8 mouse cellular contexts compared by ENCODE assay signal in the genomic region with DNA sequence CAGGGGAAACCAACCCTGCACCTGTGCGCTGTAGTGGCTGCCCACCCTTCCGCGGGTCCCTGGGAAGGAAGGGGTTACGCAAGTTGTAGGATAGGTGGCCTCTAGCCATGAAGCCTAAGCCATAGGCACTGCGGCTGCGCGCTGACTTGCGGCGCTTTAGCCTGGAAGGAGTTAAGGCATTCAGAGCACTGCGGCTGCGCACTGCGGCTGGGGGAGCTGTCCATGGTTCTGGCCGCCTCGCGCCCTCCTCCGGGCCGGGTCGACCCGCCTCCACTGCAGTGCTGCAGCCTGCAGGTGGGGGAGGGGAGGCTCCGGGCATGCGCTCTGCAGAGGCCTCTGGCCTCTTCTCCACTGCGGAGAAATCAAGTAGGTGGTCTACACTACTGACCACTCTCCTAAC. TPM values are rescaled to one million over a fixed set of nuclear protein-coding genes. Genes with fewer than 3 reads are reported as not detected.
A peak's percentile ranks its signal among the peaks of the same experiment; 100 is the strongest.
DNase-seq lines count a peak whose midpoint lies in the region; ATAC-seq and TF ChIP-seq lines count a peak whose summit lies in the region.

No protein-coding gene starts in this region.

- TF ChIP-seq CTCF in midbrain, postnatal 0 days (IDR thresholded peaks at IDR 0.05) = peak; percentile 49

- H3K9me3 ChIP-seq in embryonic facial prominence, embryonic 14.5 days (ENCODE audit: control insufficient read depth, low read length) = no peaks in the 10 kb centered on the region
- H3K9me3 ChIP-seq in heart, embryonic 10.5 days = no peaks in the 10 kb centered on the region
- H3K9me3 ChIP-seq in kidney, embryonic 15.5 days (replicated peaks) = no peaks in the 10 kb centered on the region
- H3K9me3 ChIP-seq in limb, embryonic 14.5 days (ENCODE audit: control insufficient read depth, low read length) = no peaks in the 10 kb centered on the region
- H3K9me3 ChIP-seq in midbrain, postnatal 0 days (ENCODE audit: low read length) = no peaks in the 10 kb centered on the region

- no peak for TF ChIP-seq POLR2A in limb, embryonic 14.5 days (IDR thresholded peaks at IDR 0.05; ENCODE audit: borderline replicate concordance, extremely low read depth, insufficient read depth, insufficient read length)

- H3K27ac ChIP-seq in embryonic facial prominence, embryonic 14.5 days (replicated peaks; ENCODE audit: low read depth, low read length) = no peak overlapping the region
- no peak overlapping the region for H3K27ac ChIP-seq in heart, embryonic 10.5 days
- H3K27ac ChIP-seq in kidney, embryonic 15.5 days = no peak overlapping the region
- no peak overlapping the region for H3K27ac ChIP-seq in limb, embryonic 14.5 days (replicated peaks; ENCODE audit: low read depth, low read length)
- peak overlapping the region; percentile 78 for H3K27ac ChIP-seq in midbrain, postnatal 0 days (ENCODE audit: low read depth, low read length)

- peak overlapping the region; percentile 34 for H3K4me2 ChIP-seq in embryonic facial prominence, embryonic 14.5 days (ENCODE audit: low read depth, low read length)
- H3K4me2 ChIP-seq in kidney, embryonic 15.5 days = peak overlapping the region; percentile 30
- peak overlapping the region; percentile 10; the same call in 1 of the 2 replicates for H3K4me2 ChIP-seq in limb, embryonic 14.5 days (replicated peaks; ENCODE audit: low read depth, low read length, severe bottlenecking)
- peak overlapping the region; percentile 91 for H3K4me2 ChIP-seq in midbrain, postnatal 0 days (ENCODE audit: low read depth, low read length, poor library complexity, severe bottlenecking)

- peak; percentile 20 for ATAC-seq in embryonic facial prominence, embryonic 14.5 days (ENCODE audit: low read depth)
- peak; percentile 13 for ATAC-seq in kidney, embryonic 15.5 days (replicated peaks; ENCODE audit: low FRiP score)
- ATAC-seq in limb, embryonic 14.5 days (ENCODE audit: low FRiP score, low read depth) = 0 out of 2 replicates have a peak, but pooled peaks have one; percentile 17
- peak; percentile 65 for ATAC-seq in midbrain, postnatal 0 days (ENCODE audit: low FRiP score)
- ATAC-seq in monocyte, adult 5-6 weeks (replicated peaks; ENCODE audit: insufficient number of reproducible peaks, low FRiP score, low TSS enrichment, poor library complexity, severe bottlenecking) = no peak

- 0 out of 2 replicates have a peak overlapping the region, but pooled peaks have one; percentile 10 for H3K4me3 ChIP-seq in embryonic facial prominence, embryonic 14.5 days (ENCODE audit: low read depth, low read length)
- H3K4me3 ChIP-seq in heart, embryonic 10.5 days = peak overlapping the region; percentile 33; the same call in 1 of the 2 replicates
- no peak overlapping the region for H3K4me3 ChIP-seq in kidney, embryonic 15.5 days (replicated peaks)
- 0 out of 2 replicates have a peak overlapping the region, but pooled peaks have one; percentile 2 for H3K4me3 ChIP-seq in limb, embryonic 14.5 days (replicated peaks; ENCODE audit: low read length)
- peak overlapping the region; percentile 70 for H3K4me3 ChIP-seq in midbrain, postnatal 0 days (ENCODE audit: low read depth, low read length)

- H3K4me1 ChIP-seq in embryonic facial prominence, embryonic 14.5 days (ENCODE audit: control insufficient read depth, insufficient read depth, low read length) = peaks cover 21% of the 10 kb centered on the region
- H3K4me1 ChIP-seq in heart, embryonic 10.5 days = peaks cover 33% of the 10 kb centered on the region
- H3K4me1 ChIP-seq in kidney, embryonic 15.5 days = peaks cover 40% of the 10 kb centered on the region
- peaks cover 8% of the 10 kb centered on the region; the same call in 1 of the 2 replicates for H3K4me1 ChIP-seq in limb, embryonic 14.5 days (ENCODE audit: control insufficient read depth, insufficient read depth, low read length)
- H3K4me1 ChIP-seq in midbrain, postnatal 0 days (ENCODE audit: insufficient read depth, low read length) = peaks cover 18% of the 10 kb centered on the region

- H3K27me3 ChIP-seq in embryonic facial prominence, embryonic 14.5 days (replicated peaks; ENCODE audit: control insufficient read depth, insufficient read depth, low read length) = peaks cover 41% of the 10 kb centered on the region
- H3K27me3 ChIP-seq in heart, embryonic 10.5 days (ENCODE audit: insufficient read depth, poor library complexity, severe bottlenecking) = peaks cover 65% of the 10 kb centered on the region
- H3K27me3 ChIP-seq in kidney, embryonic 15.5 days = peaks cover 54% of the 10 kb centered on the region
- peaks cover 47% of the 10 kb centered on the region for H3K27me3 ChIP-seq in limb, embryonic 14.5 days (ENCODE audit: control insufficient read depth, insufficient read depth, low read length)
- H3K27me3 ChIP-seq in midbrain, postnatal 0 days (ENCODE audit: insufficient read depth, low read length) = no peaks in the 10 kb centered on the region

- 0% methylated on average over 15 of the region's 22 CpGs for WGBS in embryonic facial prominence, embryonic 14.5 days
- under 1% methylated on average over 22 of the region's 22 CpGs for WGBS in heart, embryonic 10.5 days
- WGBS in kidney, embryonic 15.5 days = 2% methylated on average over 16 of the region's 22 CpGs
- WGBS in limb, embryonic 14.5 days = 3% methylated on average over 22 of the region's 22 CpGs
- WGBS in midbrain, postnatal 0 days = 0% methylated on average over 22 of the region's 22 CpGs

- H3K36me3 ChIP-seq in embryonic facial prominence, embryonic 14.5 days (ENCODE audit: control insufficient read depth, insufficient read depth, low read length) = no peaks in the 10 kb centered on the region
- no peaks in the 10 kb centered on the region for H3K36me3 ChIP-seq in heart, embryonic 10.5 days
- H3K36me3 ChIP-seq in kidney, embryonic 15.5 days = no peaks in the 10 kb centered on the region
- H3K36me3 ChIP-seq in limb, embryonic 14.5 days (ENCODE audit: control insufficient read depth, insufficient read depth, low read length) = no peaks in the 10 kb centered on the region
- H3K36me3 ChIP-seq in midbrain, postnatal 0 days (ENCODE audit: insufficient read depth, low read length) = peaks cover 10% of the 10 kb centered on the region

- H3K9ac ChIP-seq in embryonic facial prominence, embryonic 14.5 days (ENCODE audit: low read depth, low read length) = no peak overlapping the region
- no peak overlapping the region for H3K9ac ChIP-seq in kidney, embryonic 15.5 days
- H3K9ac ChIP-seq in limb, embryonic 14.5 days (ENCODE audit: low read depth, low read length, severe bottlenecking) = no peak overlapping the region; the same call in 1 of the 2 replicates
- peak overlapping the region; percentile 58 for H3K9ac ChIP-seq in midbrain, postnatal 0 days (replicated peaks; ENCODE audit: low read length, poor library complexity, severe bottlenecking)

- peak; percentile 98 for DNase-seq in brain, adult 2 months (ENCODE audit: low read depth, low spot score)
- peak; percentile 78 for DNase-seq in embryonic facial prominence, embryonic 14.5 days (ENCODE audit: low spot score)
- DNase-seq in heart, embryonic 10.5 days (ENCODE audit: low spot score) = peak; percentile 88
- DNase-seq in limb, embryonic 14.5 days (ENCODE audit: low spot score) = peak; percentile 79
- peak; percentile 97 for DNase-seq in midbrain, postnatal 0 days (ENCODE audit: low spot score)
- DNase-seq in spleen, postnatal 36 days (ENCODE audit: low spot score in 2 of 2) = peak; percentile 61 to 67

RNA-seq across cellular contexts. Expression of a gene that starts 3.3 kb away (rescaled TPM):
- 0.49 and 0.67 TPM in 2 replicates for polyA plus RNA-seq in embryonic facial prominence, embryonic 14.5 days (2014; fragmentation: Nextera tagmentation; extraction: Ambion mirVana)
- polyA plus RNA-seq in heart, embryonic 10.5 days (2016; fragmentation: Nextera tagmentation; extraction: Ambion mirVana) = 0.02 and 0.24 TPM in 2 replicates
- 0.17 and 0.30 TPM in 2 replicates for polyA plus RNA-seq in kidney, embryonic 15.5 days (2015; fragmentation: Nextera tagmentation; extraction: Ambion mirVana)
- 2.7 and 3.8 TPM in 2 replicates for polyA plus RNA-seq in limb, embryonic 14.5 days (2012; rRNA removed)
- 0.23 and 0.29 TPM in 2 replicates for polyA plus RNA-seq in limb, embryonic 14.5 days (2014; fragmentation: Nextera tagmentation; extraction: Ambion mirVana)
- total RNA-seq in midbrain, postnatal 0 days (2014; rRNA removed) = 17.2 and 25.4 TPM in 2 replicates
- polyA plus RNA-seq in midbrain, postnatal 0 days (2015; fragmentation: Nextera tagmentation; extraction: Ambion mirVana) = 6.2 and 6.6 TPM in 2 replicates
- total RNA-seq in monocyte, adult 5-6 weeks (2017) = 0.19 to 0.43 TPM (median 0.38 TPM) in 3 replicates

RNA-seq across cellular contexts. Expression of a gene that starts 21.6 kb away (rescaled TPM):
- polyA plus RNA-seq in embryonic facial prominence, embryonic 14.5 days (2014; fragmentation: Nextera tagmentation; extraction: Ambion mirVana) = 1.7 and 2.8 TPM in 2 replicates
- polyA plus RNA-seq in heart, embryonic 10.5 days (2016; fragmentation: Nextera tagmentation; extraction: Ambion mirVana) = 0.64 TPM in 1 of 2 replicates, not detected in the other
- polyA plus RNA-seq in kidney, embryonic 15.5 days (2015; fragmentation: Nextera tagmentation; extraction: Ambion mirVana) = 30.3 and 33.2 TPM in 2 replicates
- polyA plus RNA-seq in limb, embryonic 14.5 days (2012; rRNA removed) = 1.4 and 1.5 TPM in 2 replicates
- polyA plus RNA-seq in limb, embryonic 14.5 days (2014; fragmentation: Nextera tagmentation; extraction: Ambion mirVana) = 2.2 and 2.3 TPM in 2 replicates
- not detected in 2 replicates for total RNA-seq in midbrain, postnatal 0 days (2014; rRNA removed)
- polyA plus RNA-seq in midbrain, postnatal 0 days (2015; fragmentation: Nextera tagmentation; extraction: Ambion mirVana) = 0.79 and 0.82 TPM in 2 replicates
- 162 to 248 TPM (median 207 TPM) in 3 replicates for total RNA-seq in monocyte, adult 5-6 weeks (2017)

RNA-seq across cellular contexts. Expression of a gene that starts 40.0 kb away (rescaled TPM):
- 60.8 and 64.5 TPM in 2 replicates for polyA plus RNA-seq in embryonic facial prominence, embryonic 14.5 days (2014; fragmentation: Nextera tagmentation; extraction: Ambion mirVana)
- 59.9 and 65.3 TPM in 2 replicates for polyA plus RNA-seq in heart, embryonic 10.5 days (2016; fragmentation: Nextera tagmentation; extraction: Ambion mirVana)
- 74.6 and 76.8 TPM in 2 replicates for polyA plus RNA-seq in kidney, embryonic 15.5 days (2015; fragmentation: Nextera tagmentation; extraction: Ambion mirVana)
- polyA plus RNA-seq in limb, embryonic 14.5 days (2012; rRNA removed) = 88.9 and 117 TPM in 2 replicates
- 63.8 and 75.9 TPM in 2 replicates for polyA plus RNA-seq in limb, embryonic 14.5 days (2014; fragmentation: Nextera tagmentation; extraction: Ambion mirVana)
- 46.8 and 47.7 TPM in 2 replicates for total RNA-seq in midbrain, postnatal 0 days (2014; rRNA removed)
- polyA plus RNA-seq in midbrain, postnatal 0 days (2015; fragmentation: Nextera tagmentation; extraction: Ambion mirVana) = 41.2 and 48.0 TPM in 2 replicates
- total RNA-seq in monocyte, adult 5-6 weeks (2017) = 140 to 243 TPM (median 153 TPM) in 3 replicates

RNA-seq across cellular contexts. Expression of a gene that starts 45.1 kb away (rescaled TPM):
- 57.9 and 64.1 TPM in 2 replicates for polyA plus RNA-seq in embryonic facial prominence, embryonic 14.5 days (2014; fragmentation: Nextera tagmentation; extraction: Ambion mirVana)
- 96.8 and 101 TPM in 2 replicates for polyA plus RNA-seq in heart, embryonic 10.5 days (2016; fragmentation: Nextera tagmentation; extraction: Ambion mirVana)
- polyA plus RNA-seq in kidney, embryonic 15.5 days (2015; fragmentation: Nextera tagmentation; extraction: Ambion mirVana) = 95.4 and 101 TPM in 2 replicates
- 102 and 133 TPM in 2 replicates for polyA plus RNA-seq in limb, embryonic 14.5 days (2012; rRNA removed)
- polyA plus RNA-seq in limb, embryonic 14.5 days (2014; fragmentation: Nextera tagmentation; extraction: Ambion mirVana) = 62.1 and 63.1 TPM in 2 replicates
- total RNA-seq in midbrain, postnatal 0 days (2014; rRNA removed) = 12.9 and 17.5 TPM in 2 replicates
- polyA plus RNA-seq in midbrain, postnatal 0 days (2015; fragmentation: Nextera tagmentation; extraction: Ambion mirVana) = 8.8 and 9.6 TPM in 2 replicates
- total RNA-seq in monocyte, adult 5-6 weeks (2017) = 16.1 to 42.8 TPM (median 23.8 TPM) in 3 replicates

Comparison
In these comparisons a context has a peak if more than half of its experiments do, and no peak if none do; other contexts are left out.
1. H3K4me2 ChIP-seq: peak in every context shown above with its lines; median percentile 91 in midbrain, postnatal 0 days; 34 in embryonic facial prominence, embryonic 14.5 days; 30 in kidney, embryonic 15.5 days; 10 in limb, embryonic 14.5 days.